34 mouse cellular contexts compared by ENCODE assay signal in genomic region chr15:101204781-101205180, GRCm38 (mm10).
"Had no signal": no experiment of that assay in that cellular context is flagged by ENCODE, and none has a peak within 500 bp of the region (broad histone marks: within the 10 kb centered on the region; RNA-seq: fewer than 3 reads in every experiment).

No protein-coding gene starts in this region.

- H3K9me3 ChIP-seq: heart, embryonic 10.5 days; heart, embryonic 13.5 days; heart, embryonic 15.5 days; hindbrain, embryonic 12.5 days; hindbrain, embryonic 13.5 days; hindbrain, embryonic 15.5 days; kidney, embryonic 15.5 days had no signal

- H3K4me1 ChIP-seq: heart, embryonic 12.5 days; heart, embryonic 15.5 days; hindbrain, embryonic 10.5 days; hindbrain, embryonic 12.5 days; hindbrain, embryonic 13.5 days; hindbrain, embryonic 15.5 days; kidney, embryonic 15.5 days had no signal

- H3K9ac ChIP-seq: heart, embryonic 12.5 days; heart, embryonic 13.5 days; heart, embryonic 15.5 days; hindbrain, embryonic 12.5 days; hindbrain, embryonic 13.5 days; hindbrain, embryonic 14.5 days; hindbrain, embryonic 15.5 days; kidney, embryonic 15.5 days had no signal

- DNase-seq: heart, adult 18-20 months; heart, adult 2 months; heart, postnatal 10 days; heart, postnatal 14 days; heart, postnatal 36 days; heart, postnatal 4 days; kidney, adult 11 months; kidney, adult 18-20 months; kidney, adult 2 months; kidney, adult 8-10 months; kidney, adult 9 months; kidney, postnatal 10 days; kidney, postnatal 14 days; kidney, postnatal 25 days; kidney, postnatal 36 days; kidney, postnatal 4 days; layer of hippocampus, adult 9-11 months; layer of hippocampus, postnatal 36 days had no signal

- H3K4me2 ChIP-seq: heart, embryonic 11.5 days; heart, embryonic 12.5 days; heart, embryonic 13.5 days; heart, embryonic 15.5 days; hindbrain, embryonic 12.5 days; hindbrain, embryonic 13.5 days; hindbrain, embryonic 14.5 days; hindbrain, embryonic 15.5 days; kidney, embryonic 15.5 days had no signal

- H3K4me3 ChIP-seq: heart, adult 2 months; heart, embryonic 10.5 days; heart, embryonic 12.5 days; heart, embryonic 13.5 days; heart, embryonic 15.5 days; hindbrain, embryonic 10.5 days; hindbrain, embryonic 12.5 days; hindbrain, embryonic 13.5 days; hindbrain, embryonic 15.5 days; kidney, embryonic 15.5 days; layer of hippocampus, adult 2 months had no signal

- ATAC-seq: hindbrain, embryonic 16.5 days; hindbrain, postnatal 0 days; inflammation-experienced regulatory T-cells, adult 6 months had no signal

- H3K27me3 ChIP-seq: heart, embryonic 12.5 days; heart, embryonic 13.5 days; heart, embryonic 15.5 days; hindbrain, embryonic 12.5 days; hindbrain, embryonic 13.5 days; hindbrain, embryonic 15.5 days; kidney, embryonic 15.5 days had no signal

- H3K27ac ChIP-seq: heart, adult 2 months; heart, embryonic 10.5 days; heart, embryonic 13.5 days; heart, embryonic 15.5 days; hindbrain, embryonic 10.5 days; hindbrain, embryonic 12.5 days; hindbrain, embryonic 13.5 days; hindbrain, embryonic 14.5 days; hindbrain, embryonic 15.5 days; hindbrain, postnatal 0 days; kidney, embryonic 15.5 days; kidney, postnatal 0 days; layer of hippocampus, adult 2 months had no signal
